Mouse (Mus musculus): Measurements from ENCODE around the gene Taldo1. TPM values are rescaled to one million over a fixed set of nuclear protein-coding genes. Genes with fewer than 3 reads are reported as not detected.
A peak's percentile ranks its signal among the peaks of the same experiment; 100 is the strongest.
"Not testable (repeated sequence)": the region's sequence is repeated elsewhere in the genome, so short reads cannot be mapped to it uniquely, and the experiment has no call there.

Gene Taldo1
- polyA plus RNA-seq, 1 experiment, result 224 TPM

- DNase-seq (ENCODE audit: low read depth), result no peak
- TF ChIP-seq POLR2A (IDR thresholded peaks at IDR 0.05; ENCODE audit: borderline replicate concordance, extremely low read depth, insufficient read depth, insufficient read length, poor library complexity, severe bottlenecking) (no peak), CTCF (IDR thresholded peaks at IDR 0.05; ENCODE audit: borderline replicate concordance, extremely low read depth, insufficient read depth, insufficient read length) (no peak)
These were observed 3.4 kb upstream of the Taldo1 start for GRCm38 (mm10) chr7:141388487-141389109.

- TF ChIP-seq CTCF (IDR thresholded peaks at IDR 0.05; ENCODE audit: borderline replicate concordance, extremely low read depth, insufficient read depth, insufficient read length), result no peak
- no peak for TF ChIP-seq POLR2A (IDR thresholded peaks at IDR 0.05; ENCODE audit: borderline replicate concordance, extremely low read depth, insufficient read depth, insufficient read length, poor library complexity, severe bottlenecking)
- DNase-seq (ENCODE audit: low read depth), result no peak
These were observed 1.4 kb upstream of the Taldo1 start for GRCm38 (mm10) chr7:141390326-141391259.

GRCm38 (mm10) chr7:141392552-141393222 is 688 bp downstream of the Taldo1 start:
- TF ChIP-seq POLR2A (IDR thresholded peaks at IDR 0.05; ENCODE audit: borderline replicate concordance, extremely low read depth, insufficient read depth, insufficient read length, poor library complexity, severe bottlenecking), result no peak
- TF ChIP-seq CTCF (IDR thresholded peaks at IDR 0.05; ENCODE audit: borderline replicate concordance, extremely low read depth, insufficient read depth, insufficient read length), result no peak
- DNase-seq (ENCODE audit: low read depth), result peak; percentile 10

GRCm38 (mm10) chr7:141394158-141394557 is 2.2 kb downstream of the Taldo1 start:
- no peak for DNase-seq (ENCODE audit: low read depth)
- TF ChIP-seq CTCF (IDR thresholded peaks at IDR 0.05; ENCODE audit: borderline replicate concordance, extremely low read depth, insufficient read depth, insufficient read length) (no peak), POLR2A (IDR thresholded peaks at IDR 0.05; ENCODE audit: borderline replicate concordance, extremely low read depth, insufficient read depth, insufficient read length, poor library complexity, severe bottlenecking) (no peak)

- no peak for TF ChIP-seq POLR2A (IDR thresholded peaks at IDR 0.05; ENCODE audit: borderline replicate concordance, extremely low read depth, insufficient read depth, insufficient read length, poor library complexity, severe bottlenecking)
- TF ChIP-seq CTCF (IDR thresholded peaks at IDR 0.05; ENCODE audit: borderline replicate concordance, extremely low read depth, insufficient read depth, insufficient read length), result peak; percentile 84
These were observed 2.8 kb downstream of the Taldo1 start for GRCm38 (mm10) chr7:141394771-141395170.

GRCm38 (mm10) chr7:141395348-141395747 is 3.3 kb downstream of the Taldo1 start:
- TF ChIP-seq CTCF (IDR thresholded peaks at IDR 0.05; ENCODE audit: borderline replicate concordance, extremely low read depth, insufficient read depth, insufficient read length), result no peak
- TF ChIP-seq POLR2A (IDR thresholded peaks at IDR 0.05; ENCODE audit: borderline replicate concordance, extremely low read depth, insufficient read depth, insufficient read length, poor library complexity, severe bottlenecking), result no peak

More at GRCm38 (mm10) chr7:141394771-141395170, 2.8 kb downstream of the Taldo1 start:
- DNase-seq (ENCODE audit: low read depth), result peak; percentile 70

GRCm38 (mm10) chr7:141403305-141403704 is 11.3 kb downstream of the Taldo1 start:
- TF ChIP-seq POLR2A (IDR thresholded peaks at IDR 0.05; ENCODE audit: borderline replicate concordance, extremely low read depth, insufficient read depth, insufficient read length, poor library complexity, severe bottlenecking) (no peak), CTCF (IDR thresholded peaks at IDR 0.05; ENCODE audit: borderline replicate concordance, extremely low read depth, insufficient read depth, insufficient read length) (peak; percentile 71)
- DNase-seq (ENCODE audit: low read depth), result peak; percentile 65

More at GRCm38 (mm10) chr7:141395348-141395747, 3.3 kb downstream of the Taldo1 start:
- DNase-seq (ENCODE audit: low read depth), result no peak

- TF ChIP-seq POLR2A (IDR thresholded peaks at IDR 0.05; ENCODE audit: borderline replicate concordance, extremely low read depth, insufficient read depth, insufficient read length, poor library complexity, severe bottlenecking) (no peak), CTCF (IDR thresholded peaks at IDR 0.05; ENCODE audit: borderline replicate concordance, extremely low read depth, insufficient read depth, insufficient read length) (no peak)
- DNase-seq (ENCODE audit: low read depth), result no peak
These were observed 13.5 kb downstream of the Taldo1 start for GRCm38 (mm10) chr7:141405466-141405865.

GRCm38 (mm10) chr7:141407670-141408069 is 15.7 kb downstream of the Taldo1 start:
- DNase-seq (ENCODE audit: low read depth), result not testable (repeated sequence)

GRCm38 (mm10) chr7:141408833-141409232 is 16.8 kb downstream of the Taldo1 start:
- DNase-seq (ENCODE audit: low read depth), result peak; percentile 87
- TF ChIP-seq CTCF (IDR thresholded peaks at IDR 0.05; ENCODE audit: borderline replicate concordance, extremely low read depth, insufficient read depth, insufficient read length) (peak; percentile 92), POLR2A (IDR thresholded peaks at IDR 0.05; ENCODE audit: borderline replicate concordance, extremely low read depth, insufficient read depth, insufficient read length, poor library complexity, severe bottlenecking) (no peak)

GRCm38 (mm10) chr7:141410631-141411030 is 18.6 kb downstream of the Taldo1 start:
- DNase-seq (ENCODE audit: low read depth), result no peak
- TF ChIP-seq POLR2A (IDR thresholded peaks at IDR 0.05; ENCODE audit: borderline replicate concordance, extremely low read depth, insufficient read depth, insufficient read length, poor library complexity, severe bottlenecking) (no peak), CTCF (IDR thresholded peaks at IDR 0.05; ENCODE audit: borderline replicate concordance, extremely low read depth, insufficient read depth, insufficient read length) (no peak)

All from brain, embryonic 14.5 days (tissue).